Mouse (Mus musculus) frontal cortex, adult 2 months (tissue): ENCODE measurements around the gene Olfr938. TPM values are rescaled to one million over a fixed set of nuclear protein-coding genes. Genes with fewer than 3 reads are reported as not detected.

Experiments used
- DNase-seq, 2 experiments: peaks; one replicate each; pipeline ENCODE4 v3.0.0; 2022; ENCODE audit warnings: low spot score in 1 of 2; ENCODE audit errors: extremely low spot score in 1 of 2
- polyA plus RNA-seq: library from polyadenylated mRNA; depleted of rRNA; stranded (reverse); fragments of >200 nt; gene quantifications from 2 replicates; pipeline ENCODE4 v1.2.3, GENCODE M21; 2012; rRNA removed

The Olfr938 gene
- not detected in 2 replicates for polyA plus RNA-seq

DNA sequence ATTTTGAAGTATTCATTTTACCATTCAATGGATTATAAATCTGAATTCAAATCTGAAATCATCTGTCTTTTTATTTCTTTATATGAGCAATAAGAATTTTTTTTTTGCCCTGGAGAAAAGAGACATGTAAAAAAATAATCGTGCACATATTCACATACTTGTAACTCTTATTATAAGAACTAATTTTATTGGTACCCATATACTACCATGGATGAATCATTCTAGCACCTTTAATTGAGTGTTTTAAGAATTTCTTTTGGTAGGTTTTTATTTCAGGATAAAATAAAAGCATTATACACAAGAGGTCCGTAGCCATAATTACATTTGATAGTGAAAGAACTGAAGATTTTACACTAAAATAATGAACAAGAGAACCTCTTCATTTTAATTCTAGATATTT is at the start of gene Olfr938:
TSS of gene Olfr938 (minus strand) at position 101 of the 400 bp plus-strand sequence.
- no peak for DNase-seq

DNA sequence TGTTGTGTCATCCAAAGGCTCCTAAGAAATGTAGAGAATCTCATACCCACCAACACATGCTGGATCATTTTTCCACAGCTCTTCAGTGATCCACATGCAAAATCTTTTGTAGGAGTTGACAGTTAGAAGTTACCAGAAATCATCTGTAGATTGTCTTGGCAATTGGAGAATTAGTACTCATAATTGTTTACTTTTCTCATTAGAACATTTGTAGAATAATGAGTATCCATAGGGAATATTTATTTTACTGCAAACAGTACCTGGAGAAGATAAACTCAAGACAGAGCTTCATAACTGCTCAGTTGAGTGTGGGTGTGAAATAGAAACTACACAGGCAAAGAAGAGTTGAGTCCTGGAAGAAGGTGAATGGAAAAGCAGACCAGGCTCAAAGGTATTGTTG is 49.1 kb upstream of the Olfr938 start, which contains the start of gene Olfr27:
TSS of gene Olfr27 (plus strand) at position 301 of the 400 bp plus-strand sequence.
- no peak for DNase-seq

DNA sequence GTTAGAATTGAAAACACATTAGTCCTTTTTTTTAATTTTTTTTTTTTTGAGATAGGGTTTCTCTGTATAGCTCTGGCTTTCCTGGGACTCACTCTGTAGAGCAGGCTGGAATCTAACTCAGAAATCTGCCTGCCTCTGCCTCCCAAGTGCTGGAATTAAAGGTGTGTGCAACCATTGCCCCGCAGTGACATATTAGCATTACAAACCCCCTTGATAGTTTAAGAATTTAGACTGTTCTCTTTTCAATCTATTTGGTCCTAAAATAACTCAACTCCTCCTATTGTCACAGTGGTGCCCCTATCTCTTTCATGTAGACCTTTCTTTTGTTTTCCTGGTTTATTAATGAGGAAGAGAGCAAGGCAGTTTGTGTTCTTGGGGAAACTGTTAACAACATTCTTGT is 48.6 kb upstream of the Olfr938 start:
- no peak for DNase-seq

DNA sequence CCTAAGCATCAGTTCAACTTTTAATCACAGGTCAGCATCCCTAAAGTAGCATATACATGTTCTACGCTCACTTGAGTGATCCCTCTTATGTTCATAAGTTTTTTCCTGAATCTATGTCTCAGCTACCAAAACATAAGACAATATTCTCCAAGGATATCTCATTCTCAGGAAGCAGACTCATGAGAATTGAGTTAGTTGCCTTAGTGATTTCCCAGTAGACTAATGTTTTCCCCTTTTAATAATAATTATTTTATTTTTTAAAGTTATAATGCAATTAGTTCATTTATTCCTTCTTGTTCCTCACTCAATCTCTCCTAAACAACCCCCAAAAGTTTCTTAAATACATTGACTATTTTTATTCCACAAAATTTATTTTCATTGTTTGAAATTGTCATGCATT is 13.8 kb downstream of the Olfr938 start, which contains the start of gene Olfr937:
TSS of gene Olfr937 (minus strand) at position 101 of the 400 bp plus-strand sequence.
- no peak for DNase-seq

Other genes with a start within 250 kb of the Olfr938 start
- gene Olfr924, start 234.4 kb downstream of the Olfr938 start, polyA plus RNA-seq: not detected in 2 replicates
- not detected in 2 replicates for gene Olfr26, start 223.8 kb downstream of the Olfr938 start, polyA plus RNA-seq
- not detected in 2 replicates for gene Olfr926, start 201.8 kb downstream of the Olfr938 start, polyA plus RNA-seq
- not detected in 2 replicates for gene Olfr930, start 149.1 kb downstream of the Olfr938 start, polyA plus RNA-seq
- gene Olfr933, start 106.6 kb downstream of the Olfr938 start, polyA plus RNA-seq: not detected in 2 replicates
- gene Olfr934, start 90.6 kb downstream of the Olfr938 start, polyA plus RNA-seq: not detected in 2 replicates
- gene Olfr935, start 79.2 kb downstream of the Olfr938 start, polyA plus RNA-seq: not detected in 2 replicates
- gene Olfr146, start 55.5 kb downstream of the Olfr938 start, polyA plus RNA-seq: not detected in 2 replicates
- 0.06 TPM in 1 of 2 replicates, not detected in the other for gene Olfr937, start 13.9 kb downstream of the Olfr938 start, polyA plus RNA-seq
- gene Olfr27, start 49.2 kb upstream of the Olfr938 start, polyA plus RNA-seq: not detected in 2 replicates
- gene Olfr943, start 87.4 kb upstream of the Olfr938 start, polyA plus RNA-seq: not detected in 2 replicates
- gene Olfr944, start 123.0 kb upstream of the Olfr938 start, polyA plus RNA-seq: not detected in 2 replicates
- gene Olfr1537, start 171.1 kb upstream of the Olfr938 start, polyA plus RNA-seq: not detected in 2 replicates
- not detected in 2 replicates for gene Olfr945, start 197.9 kb upstream of the Olfr938 start, polyA plus RNA-seq
- not detected in 2 replicates for gene Olfr948, start 247.2 kb upstream of the Olfr938 start, polyA plus RNA-seq